Mouse (Mus musculus) bone marrow macrophage, adult 2 months (primary cell): ENCODE measurements around the gene Ahnak.
"Not testable (repeated sequence)": the region's sequence is repeated elsewhere in the genome, so short reads cannot be mapped to it uniquely, and the experiment has no call there.

Experiments
- CTCF ChIP-seq: IDR thresholded peaks from 2 replicates; pipeline ENCODE4 v1.5.1; 2012; ENCODE audit warnings: low read depth, mild to moderate bottlenecking, low read length, moderate library complexity
- POLR2A ChIP-seq: IDR thresholded peaks from 2 replicates; pipeline ENCODE4 v1.6.1; 2012; ENCODE audit warnings: mild to moderate bottlenecking, low read depth, low read length, borderline replicate concordance

DNA sequence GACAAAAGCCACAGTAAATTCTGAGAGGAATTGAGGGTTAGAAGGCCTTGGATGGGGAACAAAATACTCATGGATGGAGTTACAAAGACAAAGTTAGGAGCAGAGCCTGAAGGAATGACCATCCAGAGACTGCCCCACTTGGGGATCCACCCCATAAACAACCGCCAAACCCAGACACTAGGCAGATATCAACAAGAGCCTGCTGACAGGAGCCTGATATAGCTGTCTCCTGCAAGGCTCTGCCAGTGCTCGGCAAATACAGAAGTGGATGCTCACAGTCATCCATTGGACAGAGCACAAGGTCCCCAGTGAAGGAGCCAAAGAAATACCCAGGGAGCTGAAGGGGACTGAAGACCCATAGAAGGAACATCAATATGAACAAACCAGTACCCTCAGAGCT, 94.8 kb downstream of the Ahnak start:
- not testable (repeated sequence) for TF ChIP-seq POLR2A, CTCF
